Mouse (Mus musculus): ENCODE measurements around the gene Gm14569.

Gm14569 gene

GRCm38 (mm10) chrX:36491730-36492129 lies at the start of gene Gm14569:
Gm14569 (minus strand) TSS chrX:36491830.
- DNase-seq (ENCODE audit: low spot score in 2 of 2), result no peak

- peak; percentile 78 to 79 for DNase-seq (ENCODE audit: low spot score in 2 of 2)
Measured at GRCm38 (mm10) chrX:36534514-36534913, 42.9 kb upstream of the Gm14569 start.

GRCm38 (mm10) chrX:36533744-36534143 lies 42.1 kb upstream of the Gm14569 start:
- no peak for DNase-seq (ENCODE audit: low spot score in 2 of 2)

GRCm38 (mm10) chrX:36530251-36530650 lies 38.6 kb upstream of the Gm14569 start:
- DNase-seq (ENCODE audit: low spot score in 2 of 2), result no peak

GRCm38 (mm10) chrX:36523729-36524128 lies 32.1 kb upstream of the Gm14569 start:
- no peak for DNase-seq (ENCODE audit: low spot score in 2 of 2)

- DNase-seq (ENCODE audit: low spot score in 2 of 2), result no peak
Measured at GRCm38 (mm10) chrX:36513726-36514125, 22.1 kb upstream of the Gm14569 start.

- no peak for DNase-seq (ENCODE audit: low spot score in 2 of 2)
Measured at GRCm38 (mm10) chrX:36513231-36513630, 21.6 kb upstream of the Gm14569 start.

- DNase-seq (ENCODE audit: low spot score in 2 of 2), result no peak
Measured at GRCm38 (mm10) chrX:36506863-36507262, 15.2 kb upstream of the Gm14569 start.

- no peak for DNase-seq (ENCODE audit: low spot score in 2 of 2)
Measured at GRCm38 (mm10) chrX:36489506-36489905, 2.1 kb downstream of the Gm14569 start.

- DNase-seq (ENCODE audit: low spot score in 2 of 2), result no peak
Measured at GRCm38 (mm10) chrX:36487996-36488395, 3.6 kb downstream of the Gm14569 start.

- no peak for DNase-seq (ENCODE audit: low spot score in 2 of 2)
Measured at GRCm38 (mm10) chrX:36474873-36475272, 16.8 kb downstream of the Gm14569 start.

GRCm38 (mm10) chrX:36474103-36474751 lies 17.4 kb downstream of the Gm14569 start:
- DNase-seq (ENCODE audit: low spot score in 2 of 2), result peak in 1 of 2 experiments; percentile 2

- peak in 1 of 2 experiments; percentile 10 for DNase-seq (ENCODE audit: low spot score in 2 of 2)
Measured at GRCm38 (mm10) chrX:36456031-36456430, 35.6 kb downstream of the Gm14569 start.

- no peak for DNase-seq (ENCODE audit: low spot score in 2 of 2)
Measured at GRCm38 (mm10) chrX:36437932-36438331, 53.7 kb downstream of the Gm14569 start.

GRCm38 (mm10) chrX:36434993-36435392 lies 56.6 kb downstream of the Gm14569 start:
- DNase-seq (ENCODE audit: low spot score in 2 of 2), result peak in 1 of 2 experiments; percentile 7

GRCm38 (mm10) chrX:36419153-36419552 lies 72.5 kb downstream of the Gm14569 start:
- DNase-seq (ENCODE audit: low spot score in 2 of 2), result peak in 1 of 2 experiments; percentile 5

GRCm38 (mm10) chrX:36402316-36402715 lies 89.3 kb downstream of the Gm14569 start:
- DNase-seq (ENCODE audit: low spot score in 2 of 2), result no peak

- no peak for DNase-seq (ENCODE audit: low spot score in 2 of 2)
Measured at GRCm38 (mm10) chrX:36400980-36401379, 90.7 kb downstream of the Gm14569 start, which contains the start of gene Gm6268. Gm6268 (plus strand) TSS chrX:36401280.

GRCm38 (mm10) chrX:36393279-36393678 lies 98.4 kb downstream of the Gm14569 start:
- DNase-seq (ENCODE audit: low spot score in 2 of 2), result no peak

- peak; percentile 10 to 39 for DNase-seq (ENCODE audit: low spot score in 2 of 2)
Measured at GRCm38 (mm10) chrX:36392672-36393071, 99.0 kb downstream of the Gm14569 start.

- DNase-seq (ENCODE audit: low spot score in 2 of 2), result no peak
Measured at GRCm38 (mm10) chrX:36390503-36390902, 101.1 kb downstream of the Gm14569 start.

- peak; percentile 49 to 66 for DNase-seq (ENCODE audit: low spot score in 2 of 2)
Measured at GRCm38 (mm10) chrX:36389971-36390370, 101.7 kb downstream of the Gm14569 start.

- no peak for DNase-seq (ENCODE audit: low spot score in 2 of 2)
Measured at GRCm38 (mm10) chrX:36385340-36385739, 106.3 kb downstream of the Gm14569 start.

Data from frontal cortex, postnatal 36 days (tissue).